Mouse (Mus musculus): ENCODE results near the gene Ddrgk1.

GRCm38 (mm10) chr2:130706602-130707001 is 42.1 kb upstream of the Ddrgk1 start:
- TF ChIP-seq CHD2 (IDR thresholded peaks at IDR 0.05; ENCODE audit: low read depth, low read length) (no peak), HCFC1 (IDR thresholded peaks at IDR 0.05; ENCODE audit: borderline replicate concordance, insufficient read depth, low read length) (no peak)

Data from ES-E14 (cell line).